In the genomic region with DNA sequence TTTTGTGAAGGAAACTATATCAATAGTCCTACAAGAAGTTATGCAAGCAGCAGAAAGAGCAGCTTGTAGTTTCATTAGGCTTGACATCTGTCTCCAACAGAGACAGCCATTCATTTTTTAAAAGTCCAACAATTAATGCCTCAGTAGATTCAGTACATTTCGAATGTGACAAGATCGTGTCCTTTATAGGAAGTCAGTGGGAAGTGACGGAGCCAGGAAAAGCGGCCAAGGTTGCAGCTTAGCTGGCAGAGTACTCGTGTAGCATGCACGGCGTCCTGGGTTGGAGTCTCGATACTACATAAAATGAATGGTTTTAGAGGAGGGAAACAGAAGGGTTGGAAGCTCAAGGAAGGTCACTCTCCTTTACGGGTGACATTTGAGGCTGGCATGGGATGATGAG, we compare ENCODE assay signal across 11 mouse cellular contexts. TPM values are rescaled to one million over a fixed set of nuclear protein-coding genes. Genes with fewer than 3 reads are reported as not detected.
DNase-seq lines count a peak whose midpoint lies in the region; ATAC-seq lines count a peak whose summit lies in the region.
"Had no signal": no experiment of that assay in that cellular context is flagged by ENCODE, and none has a peak within 500 bp of the region (broad histone marks: within the 10 kb centered on the region; RNA-seq: fewer than 3 reads in every experiment).

No protein-coding gene starts in this region.

- H3K4me2 ChIP-seq in kidney, embryonic 14.5 days (replicated peaks; ENCODE audit: low read depth, low read length) = no peak overlapping the region
- H3K4me2 ChIP-seq: limb, embryonic 12.5 days had no signal

- H3K9ac ChIP-seq in kidney, embryonic 14.5 days (ENCODE audit: low read depth, low read length) = no peak overlapping the region
- H3K9ac ChIP-seq: limb, embryonic 12.5 days had no signal

- no peak overlapping the region for H3K4me3 ChIP-seq in kidney, embryonic 14.5 days (ENCODE audit: low read length)
- H3K4me3 ChIP-seq: limb, embryonic 12.5 days had no signal

- no peak for ATAC-seq in kidney, embryonic 14.5 days (ENCODE audit: low FRiP score, low TSS enrichment)
- ATAC-seq: midbrain, embryonic 16.5 days had no signal

- WGBS in kidney, embryonic 14.5 days = 79% methylated on average over 9 of the region's 9 CpGs

- H3K4me1 ChIP-seq in kidney, embryonic 14.5 days (ENCODE audit: control insufficient read depth, insufficient read depth, low read length) = no peaks in the 10 kb centered on the region
- H3K4me1 ChIP-seq: limb, embryonic 12.5 days had no signal

- H3K9me3 ChIP-seq in kidney, embryonic 14.5 days (ENCODE audit: control insufficient read depth, low read length) = no peaks in the 10 kb centered on the region
- H3K9me3 ChIP-seq: limb, embryonic 12.5 days had no signal

- H3K27ac ChIP-seq in kidney, embryonic 14.5 days (ENCODE audit: low read depth, low read length) = no peak overlapping the region
- H3K27ac ChIP-seq: limb, embryonic 12.5 days; stomach, postnatal 0 days had no signal

- peak; percentile 41 for DNase-seq in kidney, adult 18-20 months
- DNase-seq in adrenal gland, postnatal 25 days = peak; percentile 38
- DNase-seq in cerebellum, adult 8-10 months = peak; percentile 31
- peak; percentile 38 to 57 for DNase-seq in kidney, postnatal 4 days
- no peak for DNase-seq in right cerebral cortex, postnatal 25 days
- DNase-seq in frontal cortex, postnatal 25 days (ENCODE audit: low spot score in 2 of 2) = no peak
- DNase-seq: gastrocnemius, postnatal 36 days had no signal

- H3K27me3 ChIP-seq in kidney, embryonic 14.5 days (ENCODE audit: control insufficient read depth, insufficient read depth, low read length) = no peaks in the 10 kb centered on the region

- no peaks in the 10 kb centered on the region for H3K36me3 ChIP-seq in kidney, embryonic 14.5 days (ENCODE audit: control insufficient read depth, insufficient read depth, low read length)
- H3K36me3 ChIP-seq: limb, embryonic 12.5 days had no signal

RNA-seq across cellular contexts. Expression of a gene that starts 34.7 kb away (rescaled TPM):
- polyA plus RNA-seq in kidney, embryonic 14.5 days (2014; fragmentation: Nextera tagmentation; extraction: Ambion mirVana) = 0.18 and 0.19 TPM in 2 replicates
- 0.06 TPM in 1 of 2 replicates, not detected in the other for total RNA-seq in adrenal gland, postnatal 25 days (2021)
- total RNA-seq: gastrocnemius, postnatal 36 days had no signal
- polyA plus RNA-seq: limb, embryonic 12.5 days had no signal

Comparison
In these comparisons a context has a peak if more than half of its experiments do, and no peak if none do; other contexts are left out.
1. DNase-seq: peak in kidney, adult 18-20 months (single experiment), adrenal gland, postnatal 25 days (single experiment), cerebellum, adult 8-10 months (single experiment) and kidney, postnatal 4 days (2 of 2); none in right cerebral cortex, postnatal 25 days (single experiment) and frontal cortex, postnatal 25 days (0 of 2).